Mouse (Mus musculus) CD8-positive naive resting alpha-beta T cell, adult 2 months (primary cell): ENCODE measurements around the gene Golph3l.
"Not testable (repeated sequence)": the region's sequence is repeated elsewhere in the genome, so short reads cannot be mapped to it uniquely, and the experiment has no call there.

Experiments
- DNase-seq, 2 experiments: peaks; one replicate each; pipeline ENCODE4 v3.0.0; 2022; ENCODE audit warnings: low read depth in 2 of 2, low spot score in 2 of 2

The Golph3l gene

DNA sequence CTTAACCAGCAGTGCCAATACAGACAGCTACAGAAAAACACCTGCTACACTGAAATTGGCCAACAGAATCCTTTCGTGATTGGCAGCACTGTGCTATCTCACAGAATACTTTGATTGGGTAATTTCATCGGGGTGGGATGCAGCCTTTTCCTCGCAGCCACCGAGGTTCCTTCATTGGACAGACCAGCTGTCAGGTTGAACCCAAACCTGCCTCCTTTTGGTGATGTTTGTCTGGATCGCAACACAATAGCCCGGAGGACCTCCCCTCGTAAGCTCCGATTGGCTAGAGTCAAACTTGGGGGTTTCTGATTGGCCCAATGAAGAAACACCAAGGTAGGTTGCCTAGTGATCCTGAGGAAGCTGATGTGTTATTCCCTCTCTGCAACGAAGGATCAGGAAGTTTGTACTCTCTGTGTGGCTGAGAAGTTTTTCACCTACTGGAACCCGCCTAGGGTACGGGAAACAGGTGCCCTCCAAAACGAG is at the start of gene Golph3l:
TSS of gene Golph3l (plus strand) at position 331 of the 483 bp plus-strand sequence.
- DNase-seq: peak; percentile 85 to 92

DNA sequence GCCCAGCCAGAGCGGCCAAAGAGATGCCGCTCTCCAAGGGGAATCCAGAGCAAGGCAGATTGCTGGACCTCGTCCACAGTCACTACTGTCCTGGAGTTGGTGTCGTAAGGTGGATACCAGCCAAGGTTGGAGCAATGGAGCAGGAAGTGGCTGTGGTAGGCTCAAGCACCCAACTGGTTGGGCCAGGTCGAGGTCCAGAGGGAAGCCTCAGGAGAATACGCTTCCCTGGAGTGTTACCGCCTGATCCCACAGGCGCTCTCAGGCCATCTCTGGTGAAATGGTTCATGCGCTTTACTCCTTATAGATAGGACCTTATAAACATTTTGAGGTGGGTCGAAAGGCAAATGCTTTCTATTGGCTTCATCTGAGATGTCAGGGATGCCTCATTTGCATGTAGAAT is 49.8 kb upstream of the Golph3l start:
- no peak for DNase-seq

DNA sequence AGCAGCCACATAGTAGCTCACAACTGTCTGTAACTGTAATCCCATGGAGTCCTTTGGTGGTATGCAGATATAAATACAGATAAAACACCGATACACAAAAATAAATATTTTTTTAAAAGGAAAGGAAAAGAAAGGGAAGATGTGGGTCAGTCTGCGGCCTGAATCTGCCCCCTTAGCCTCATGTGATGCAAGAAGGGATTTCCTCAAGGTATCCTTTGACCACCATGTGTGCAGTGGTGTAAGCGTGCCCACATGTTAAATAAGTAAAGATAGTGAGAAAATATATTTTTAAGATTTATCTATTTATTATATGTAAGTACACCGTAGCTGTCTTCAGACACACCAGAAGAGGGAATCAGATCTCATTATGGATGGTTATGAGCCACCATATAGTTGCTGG is 48.9 kb upstream of the Golph3l start:
- no peak for DNase-seq

DNA sequence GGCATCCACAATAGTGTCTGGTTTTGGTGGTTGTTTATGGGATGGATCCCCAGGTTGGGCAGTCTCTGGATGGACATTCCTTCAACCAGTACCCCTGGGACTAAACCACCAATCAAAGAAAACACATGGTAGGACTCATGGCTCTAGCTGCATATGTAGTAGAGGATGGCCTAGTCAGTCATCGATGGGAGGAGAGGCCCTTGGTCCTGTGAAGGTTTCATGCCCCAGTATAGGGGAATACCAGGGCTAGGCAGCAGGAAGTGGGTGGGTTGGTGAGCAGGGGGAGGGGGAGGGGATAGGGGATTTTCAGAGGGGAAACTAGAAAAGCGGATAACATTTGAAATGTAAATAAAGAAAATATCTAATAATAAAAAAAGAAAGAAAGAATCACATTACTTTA is 47.5 kb upstream of the Golph3l start:
- not testable (repeated sequence) for DNase-seq

DNA sequence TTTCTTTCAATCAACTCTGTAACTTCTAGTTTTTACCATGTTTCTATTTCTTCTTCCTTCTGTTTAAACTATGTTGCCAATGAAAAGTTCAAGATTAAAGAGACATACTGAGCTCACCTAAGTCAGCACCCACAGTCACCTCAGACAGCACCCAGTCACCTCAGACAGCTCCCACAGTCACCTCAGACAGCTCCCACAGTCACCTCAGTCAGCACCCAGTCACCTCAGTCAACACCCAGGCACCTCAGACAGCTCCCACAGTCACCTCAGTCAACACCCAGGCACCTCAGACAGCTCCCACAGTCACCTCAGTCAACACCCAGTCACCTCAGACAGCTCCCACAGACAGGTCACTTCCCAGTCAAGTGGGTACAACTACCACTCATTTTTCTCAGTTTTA is 46.6 kb upstream of the Golph3l start:
- no peak for DNase-seq

DNA sequence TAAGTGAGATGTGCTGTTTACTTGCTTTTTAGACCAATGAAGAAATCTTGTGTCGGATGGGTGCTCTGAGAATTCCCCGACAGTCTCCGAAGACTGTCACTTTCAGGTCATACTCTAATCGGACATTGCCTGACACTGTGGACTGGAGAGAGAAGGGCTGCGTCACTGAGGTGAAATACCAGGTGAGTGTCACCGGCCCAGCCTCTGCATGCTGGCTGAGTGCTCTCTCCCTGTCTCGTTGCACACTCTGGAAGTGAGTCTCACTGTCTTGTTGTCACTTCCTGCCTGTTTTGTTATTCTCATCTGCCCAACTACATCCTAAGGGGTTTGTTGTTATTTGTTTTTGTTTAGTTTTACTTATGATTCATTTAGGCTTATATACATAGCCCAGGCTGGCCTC is 45.8 kb upstream of the Golph3l start:
- DNase-seq: no peak

DNA sequence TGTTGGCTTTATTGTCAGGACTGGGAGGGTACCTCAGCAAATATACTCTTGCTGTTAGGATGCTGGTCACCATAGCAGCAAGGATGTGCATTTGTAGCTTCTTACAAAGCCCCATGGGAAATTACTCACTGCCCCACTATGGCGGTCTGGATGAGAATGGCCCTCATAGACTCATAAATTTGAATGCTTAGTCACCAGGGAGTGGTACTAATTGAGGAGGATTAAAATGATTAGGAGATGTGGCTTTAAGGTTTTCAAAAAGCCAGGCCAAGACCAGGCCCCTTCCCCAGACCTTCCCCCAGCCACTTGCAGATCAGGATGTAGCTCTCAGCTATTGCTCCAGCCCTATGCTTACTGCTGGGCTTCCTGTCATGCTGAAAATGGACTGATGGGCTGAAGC is 38.6 kb upstream of the Golph3l start:
- no peak for DNase-seq

DNA sequence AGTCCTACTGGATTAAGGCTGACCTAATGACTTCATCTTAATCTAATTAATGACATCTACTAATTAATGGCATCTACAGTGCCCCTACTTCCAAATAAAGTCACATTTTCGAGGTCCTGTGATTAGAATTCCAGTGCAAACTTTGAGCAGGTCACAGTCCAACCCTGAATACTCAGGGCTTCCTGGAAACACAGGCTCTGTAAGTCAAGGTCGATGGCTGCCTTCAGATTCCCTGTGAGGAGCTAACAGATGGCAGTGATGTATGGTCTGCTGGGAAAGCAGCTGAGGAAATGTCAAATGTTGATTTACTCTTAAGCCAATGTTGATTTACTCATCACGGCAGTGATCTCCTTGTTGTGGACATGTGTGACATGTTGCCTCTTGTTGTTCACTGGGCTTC is 34.7 kb upstream of the Golph3l start:
- DNase-seq: no peak

DNA sequence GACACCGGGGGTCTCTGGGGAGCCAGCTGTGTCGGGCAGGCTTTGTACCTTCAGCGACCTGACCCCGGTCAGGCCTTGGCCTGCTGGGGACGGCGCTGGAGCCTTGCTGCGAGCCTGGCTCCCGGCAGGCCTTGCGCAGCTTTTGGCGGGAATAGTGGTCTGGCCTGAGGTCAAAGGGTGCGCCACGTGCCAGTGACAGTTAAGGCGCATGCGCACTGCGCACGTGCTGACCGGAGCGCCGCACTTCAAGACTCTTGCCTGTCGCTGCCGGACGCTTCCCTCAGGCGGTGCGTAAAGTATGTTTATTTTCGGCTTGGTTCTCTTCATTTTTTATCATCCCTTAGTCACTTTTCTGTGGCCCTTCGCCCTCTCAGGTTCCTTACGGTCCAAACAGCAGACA is 29.3 kb upstream of the Golph3l start, which contains the start of gene Hormad1:
TSS of gene Hormad1 (plus strand) at position 241 of the 400 bp plus-strand sequence.
- no peak for DNase-seq

DNA sequence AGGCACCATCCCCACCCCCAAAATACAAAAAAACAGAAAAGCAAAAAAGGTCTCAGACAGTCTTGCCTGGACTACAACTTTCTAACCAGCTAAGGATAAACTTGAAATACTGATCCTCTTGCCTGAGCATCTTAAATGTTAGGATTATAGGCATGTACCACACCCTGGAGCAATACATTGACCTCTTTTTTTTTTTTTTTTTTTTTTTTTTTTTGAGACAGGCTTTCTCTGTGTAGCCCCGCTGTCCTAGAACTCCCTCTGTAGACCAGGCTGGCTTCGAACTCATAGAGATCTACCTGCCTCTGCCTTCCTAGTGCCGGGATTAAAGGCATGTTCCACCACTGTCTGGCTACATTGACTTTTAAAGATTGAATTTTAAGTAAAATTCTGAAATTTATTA is 28.0 kb upstream of the Golph3l start:
- no peak for DNase-seq

DNA sequence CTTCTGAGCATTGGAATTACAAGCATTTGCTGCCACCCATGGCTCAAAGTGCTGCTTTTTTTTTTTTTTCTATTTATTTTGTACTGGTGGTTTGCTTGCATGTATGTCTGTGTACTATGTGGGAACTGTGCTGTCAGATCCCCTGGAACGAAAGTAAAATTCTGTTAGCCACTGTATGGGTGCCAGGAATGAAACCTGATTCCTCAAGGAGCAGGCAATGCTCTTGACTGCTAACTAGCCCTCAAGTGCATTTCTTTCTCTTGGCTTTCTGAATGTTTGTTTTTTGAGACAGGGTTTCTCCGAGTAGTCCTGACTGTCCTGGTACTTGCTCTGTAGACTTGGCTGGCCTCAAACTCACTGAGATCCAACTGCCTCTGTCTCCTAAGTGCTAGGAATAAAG is 26.9 kb upstream of the Golph3l start:
- no peak for DNase-seq

DNA sequence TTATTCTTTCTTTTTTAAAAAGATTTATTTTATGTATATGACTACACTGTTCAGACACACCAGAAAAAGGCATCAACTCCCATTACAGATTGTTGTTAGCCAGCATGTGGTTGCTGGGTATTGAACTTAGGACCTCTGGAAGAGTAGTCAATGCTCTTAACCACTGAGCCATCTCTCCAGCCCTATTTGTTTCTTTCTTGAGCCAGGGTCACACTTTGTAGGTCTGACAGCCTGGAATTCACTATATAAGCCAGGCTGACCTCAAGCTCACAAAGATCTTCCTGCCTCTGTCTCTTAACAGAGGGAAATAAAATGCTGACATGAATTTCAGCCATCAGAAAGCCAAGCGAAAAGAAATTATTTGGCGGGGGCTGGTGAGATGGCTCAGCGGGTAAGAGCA is 19.1 kb upstream of the Golph3l start:
- no peak for DNase-seq

DNA sequence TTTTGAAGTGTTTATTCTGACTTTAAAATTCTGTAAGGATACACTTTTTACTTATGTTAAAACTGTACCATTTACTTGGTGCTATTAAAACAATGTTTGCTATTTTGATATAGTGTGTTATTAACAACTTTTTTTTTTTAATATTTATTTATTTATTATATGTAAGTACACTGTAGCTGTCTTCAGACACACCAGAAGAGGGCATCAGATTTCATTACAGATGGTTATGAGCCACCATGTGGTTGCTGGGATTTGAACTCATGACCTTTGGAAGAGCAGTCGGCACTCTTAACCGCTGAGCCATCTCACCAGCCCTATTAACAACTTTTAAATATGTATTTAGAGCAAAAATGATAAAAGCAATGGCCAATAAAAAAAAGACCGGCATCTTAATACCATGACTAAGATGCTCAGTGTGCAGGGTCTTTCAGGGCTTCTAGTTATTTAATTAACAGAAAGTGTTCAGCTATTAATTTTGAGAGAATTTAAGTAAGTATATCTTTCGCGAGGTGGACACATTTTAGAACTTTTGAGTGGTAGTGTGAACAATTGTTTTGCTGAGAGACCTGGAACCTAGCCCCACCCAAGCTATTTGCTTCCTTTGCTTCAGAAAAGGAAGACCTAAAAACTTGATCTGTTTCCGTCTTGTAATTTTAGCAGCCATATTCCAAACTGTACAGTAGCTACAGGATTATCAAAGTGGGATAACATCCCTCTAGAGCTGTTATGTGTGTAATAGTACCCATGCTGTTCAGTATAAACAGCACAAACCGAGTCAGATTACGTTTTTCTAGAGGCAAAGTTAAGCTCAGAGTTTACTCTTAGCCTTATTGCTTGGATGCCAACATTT is 755 bp upstream of the Golph3l start:
- DNase-seq: no peak

DNA sequence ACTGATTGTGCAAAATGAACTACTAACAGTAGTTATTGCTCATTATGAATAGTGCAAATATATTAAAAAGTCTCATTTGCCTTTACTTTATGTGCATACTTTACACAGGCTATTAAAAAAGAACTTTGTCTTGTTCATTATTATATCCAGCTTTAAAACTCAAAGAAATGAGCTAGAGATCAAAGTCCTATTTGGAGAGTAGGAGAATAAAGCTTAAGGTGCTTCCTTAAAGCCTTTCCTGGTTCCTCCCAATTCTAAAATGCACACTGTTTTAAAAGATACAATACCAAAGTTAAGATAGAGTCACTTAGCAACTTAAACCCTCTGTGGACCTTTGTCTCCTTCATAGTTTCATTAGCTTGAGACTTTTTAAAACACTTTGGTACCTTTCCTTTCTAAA is 10.0 kb downstream of the Golph3l start:
- no peak for DNase-seq

DNA sequence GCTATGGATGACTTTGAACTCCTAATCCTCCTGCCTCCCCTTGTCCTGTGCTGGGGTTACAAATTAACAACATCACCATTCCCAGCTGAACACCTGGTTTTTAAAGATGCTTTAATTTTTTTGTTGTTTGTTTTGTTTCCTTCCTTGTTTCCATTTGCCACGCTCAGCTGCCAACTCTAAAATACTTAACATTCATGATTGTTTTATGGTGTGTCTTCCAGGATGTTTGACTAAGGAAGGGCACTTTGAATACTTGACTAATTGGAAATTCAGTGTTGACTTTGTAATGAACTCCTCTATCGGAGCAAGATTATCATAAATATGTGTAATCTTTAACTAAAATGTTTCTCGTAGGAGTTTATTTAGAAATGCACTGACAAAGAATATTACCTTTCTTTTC is 12.6 kb downstream of the Golph3l start:
- DNase-seq: no peak

DNA sequence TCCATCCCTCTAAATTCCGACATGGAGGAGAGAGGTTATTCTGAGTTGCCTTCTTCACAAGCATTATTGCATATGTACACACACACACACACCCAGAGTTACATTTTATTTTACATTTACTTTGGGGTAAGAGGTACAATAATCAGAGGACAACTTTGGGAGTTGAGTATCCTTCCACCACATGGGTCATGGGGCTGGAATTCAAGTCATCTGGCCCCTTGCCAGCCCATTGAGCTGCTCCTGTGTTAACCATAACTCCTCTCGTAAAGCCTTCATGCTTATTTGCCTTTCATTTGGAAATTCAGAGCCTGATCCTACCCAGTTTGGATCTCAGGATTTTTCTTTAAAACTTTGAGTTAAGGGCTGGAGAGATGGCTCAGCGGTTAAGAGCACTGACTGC is 17.4 kb downstream of the Golph3l start:
- DNase-seq: no peak

DNA sequence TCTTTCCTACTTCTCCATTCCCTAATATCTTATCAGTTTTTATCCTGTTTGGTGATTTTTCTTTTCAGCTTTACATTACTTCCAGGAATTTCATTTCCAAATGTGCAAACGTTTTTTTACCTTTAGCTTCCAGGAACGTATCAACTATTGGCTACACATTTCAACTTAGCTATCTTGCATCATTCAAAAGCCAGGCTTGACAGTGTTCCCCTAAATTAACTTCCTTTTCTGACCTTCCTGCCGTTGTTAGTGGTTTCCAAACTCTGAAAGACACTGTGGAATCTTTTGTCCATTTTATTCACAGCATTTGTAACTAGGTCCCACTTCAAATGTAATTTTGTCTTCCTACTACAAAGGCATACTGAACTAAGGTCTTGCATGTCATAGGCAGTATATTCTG is 20.5 kb downstream of the Golph3l start:
- DNase-seq: no peak

DNA sequence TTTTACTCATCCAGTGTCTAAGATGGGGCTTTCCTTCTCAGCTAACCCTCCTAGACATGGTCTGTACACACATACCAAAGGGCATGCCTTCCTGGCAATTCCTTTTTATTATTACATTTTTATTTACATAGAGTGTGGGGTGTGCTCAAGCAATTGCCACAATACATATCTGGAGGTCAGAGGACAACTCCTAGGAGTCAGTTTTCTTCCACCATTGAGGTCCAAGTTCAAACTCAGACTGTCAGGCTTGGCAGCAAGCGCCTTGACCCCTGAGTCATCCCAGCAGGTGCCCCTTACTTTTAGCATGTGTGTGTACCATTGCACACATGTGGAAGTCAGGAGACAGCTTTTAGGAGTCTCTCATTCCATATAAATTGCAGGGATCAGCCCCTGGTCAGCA is 25.3 kb downstream of the Golph3l start:
- no peak for DNase-seq

DNA sequence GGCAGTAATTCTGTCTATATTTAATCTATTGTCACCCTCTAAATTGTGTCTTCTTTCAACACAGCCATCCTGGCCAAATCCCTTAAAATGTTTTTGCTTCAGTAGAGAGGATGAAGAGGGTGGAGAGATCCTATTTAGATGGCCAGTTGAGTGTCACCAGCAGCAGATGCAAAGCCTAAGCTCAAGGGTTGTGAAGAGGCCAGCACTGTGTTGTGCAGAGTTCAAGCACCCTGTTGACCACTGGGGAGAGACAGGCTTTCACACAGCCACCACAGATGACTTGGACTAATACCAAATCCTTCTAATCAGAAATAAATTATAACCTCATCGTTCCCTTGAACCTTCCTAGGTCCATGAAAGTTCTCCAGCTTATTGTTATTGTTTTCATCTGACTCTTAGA is 29.8 kb downstream of the Golph3l start:
- DNase-seq: no peak

DNA sequence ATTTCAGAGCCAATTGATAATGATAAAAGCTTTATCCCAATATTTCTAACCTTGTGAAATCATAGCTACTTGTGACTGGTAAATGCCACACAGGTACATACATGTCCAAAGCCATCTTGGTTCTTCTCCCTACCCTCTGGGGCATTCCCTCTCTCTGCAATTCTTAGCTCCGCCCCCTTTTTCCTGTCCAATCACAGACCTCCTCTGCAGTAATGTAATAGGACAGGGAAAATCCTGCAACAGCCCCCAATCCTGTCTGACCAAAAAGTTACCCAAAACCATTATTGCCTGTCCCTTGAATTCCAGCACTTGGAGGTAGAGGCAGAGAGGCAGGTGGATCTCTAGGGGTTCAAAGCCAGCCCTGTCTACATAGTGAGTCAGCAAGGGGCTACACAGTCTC is 32.5 kb downstream of the Golph3l start:
- no peak for DNase-seq

DNA sequence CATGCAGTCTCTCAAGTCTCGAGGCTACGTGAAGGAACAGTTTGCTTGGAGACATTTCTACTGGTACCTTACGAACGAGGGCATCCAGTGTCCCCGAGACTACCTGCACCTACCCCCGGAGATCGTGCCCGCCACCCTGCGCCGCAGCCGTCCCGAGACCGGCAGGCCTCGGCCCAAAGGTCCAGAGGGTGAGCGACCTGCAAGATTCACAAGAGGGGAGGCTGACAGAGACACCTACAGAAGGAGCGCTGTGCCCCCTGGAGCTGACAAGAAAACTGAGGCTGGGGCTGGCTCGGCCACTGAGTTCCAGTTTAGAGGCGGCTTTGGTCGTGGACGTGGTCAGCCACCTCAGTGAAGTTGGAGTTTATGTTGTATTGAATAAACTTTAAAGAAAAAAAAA is 33.7 kb downstream of the Golph3l start:
- DNase-seq: not testable (repeated sequence)

DNA sequence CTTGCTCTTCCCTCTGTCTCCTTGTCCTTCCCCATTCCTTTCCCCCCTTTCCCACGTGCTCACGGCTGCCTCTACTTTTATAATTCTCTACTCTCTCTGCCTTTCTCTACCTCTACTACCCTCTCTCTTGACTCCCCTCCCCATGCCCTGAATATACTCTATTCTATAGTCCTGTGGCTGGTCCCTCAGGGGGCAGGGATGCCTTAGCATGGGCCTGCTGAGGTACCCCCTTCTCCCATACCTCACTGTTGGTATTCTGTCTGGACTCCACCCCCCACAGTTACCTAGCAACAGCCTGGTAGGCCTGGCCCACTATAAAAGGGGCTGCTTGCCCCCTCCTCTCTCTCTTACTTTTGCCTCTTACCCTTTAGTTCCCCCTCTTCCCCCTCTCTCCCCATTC is 34.8 kb downstream of the Golph3l start:
- DNase-seq: no peak

DNA sequence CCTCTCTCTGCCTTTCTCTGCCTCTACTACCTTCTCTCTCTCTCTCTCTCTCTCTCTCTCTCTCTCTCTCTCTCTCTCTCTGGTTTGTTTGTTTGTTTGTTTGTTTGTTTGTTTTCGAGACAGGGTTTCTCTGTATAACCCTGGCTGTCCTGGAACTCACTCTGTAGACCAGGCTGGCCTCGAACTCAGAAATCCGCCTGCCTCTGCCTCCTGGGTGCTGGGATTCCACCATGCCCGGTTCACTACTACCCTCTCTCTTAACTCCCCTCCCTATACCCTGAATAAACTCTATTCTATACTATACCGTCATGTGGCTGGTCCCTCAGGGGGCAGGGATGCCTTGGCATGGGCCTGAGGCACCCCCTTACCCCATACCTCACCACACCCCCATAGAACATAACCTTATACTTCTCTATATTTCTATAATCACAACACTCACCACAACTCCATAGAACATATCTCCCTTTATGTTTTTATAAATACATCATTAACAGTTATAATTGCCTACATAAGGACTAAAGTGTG is 35.3 kb downstream of the Golph3l start:
- DNase-seq: not testable (repeated sequence)
